Mouse (Mus musculus) left cerebral cortex, adult 9 months (tissue): Measurements from ENCODE around the gene Fbxl17.

Source experiments
- DNase-seq, 2 experiments: peaks; one replicate each; pipeline ENCODE4 v3.0.0; 2022; ENCODE audit warnings: low spot score in 2 of 2

The Fbxl17 gene

GRCm38 (mm10) chr17:63280990-63281389 is 218.8 kb downstream of the Fbxl17 start:
- no peak for DNase-seq

- DNase-seq = no peak
Observed at GRCm38 (mm10) chr17:63279144-63279543, 220.7 kb downstream of the Fbxl17 start.

- no peak for DNase-seq
Observed at GRCm38 (mm10) chr17:63273353-63273752, 226.5 kb downstream of the Fbxl17 start.

- no peak for DNase-seq
Observed at GRCm38 (mm10) chr17:63272914-63273313, 226.9 kb downstream of the Fbxl17 start.

GRCm38 (mm10) chr17:63271000-63271399 is 228.8 kb downstream of the Fbxl17 start:
- DNase-seq = no peak

GRCm38 (mm10) chr17:63270513-63270912 is 229.3 kb downstream of the Fbxl17 start:
- DNase-seq = peak in 1 of 2 experiments; percentile 35

- no peak for DNase-seq
Observed at GRCm38 (mm10) chr17:63262674-63263073, 237.1 kb downstream of the Fbxl17 start.

- no peak for DNase-seq
Observed at GRCm38 (mm10) chr17:63261508-63262141, 238.2 kb downstream of the Fbxl17 start.

GRCm38 (mm10) chr17:63259091-63259490 is 240.7 kb downstream of the Fbxl17 start:
- no peak for DNase-seq

- no peak for DNase-seq
Observed at GRCm38 (mm10) chr17:63246144-63246619, 253.6 kb downstream of the Fbxl17 start.

- DNase-seq = no peak
Observed at GRCm38 (mm10) chr17:63245472-63245871, 254.3 kb downstream of the Fbxl17 start.

- no peak for DNase-seq
Observed at GRCm38 (mm10) chr17:63242761-63243160, 257.1 kb downstream of the Fbxl17 start.

GRCm38 (mm10) chr17:63240731-63241106 is 259.1 kb downstream of the Fbxl17 start:
- no peak for DNase-seq

- DNase-seq = no peak
Observed at GRCm38 (mm10) chr17:63240021-63240730, 259.6 kb downstream of the Fbxl17 start.

GRCm38 (mm10) chr17:63236846-63237245 is 263.0 kb downstream of the Fbxl17 start:
- DNase-seq = no peak

GRCm38 (mm10) chr17:63236221-63236620 is 263.6 kb downstream of the Fbxl17 start:
- DNase-seq = no peak

GRCm38 (mm10) chr17:63235821-63236220 is 264.0 kb downstream of the Fbxl17 start:
- no peak for DNase-seq

GRCm38 (mm10) chr17:63229111-63229510 is 270.7 kb downstream of the Fbxl17 start:
- DNase-seq = no peak

- no peak for DNase-seq
Observed at GRCm38 (mm10) chr17:63226380-63226779, 273.4 kb downstream of the Fbxl17 start.

- no peak for DNase-seq
Observed at GRCm38 (mm10) chr17:63225959-63226358, 273.9 kb downstream of the Fbxl17 start.

- DNase-seq = no peak
Observed at GRCm38 (mm10) chr17:63223675-63224074, 276.1 kb downstream of the Fbxl17 start.

GRCm38 (mm10) chr17:63221632-63222031 is 278.2 kb downstream of the Fbxl17 start:
- no peak for DNase-seq

GRCm38 (mm10) chr17:63220821-63221220 is 279.0 kb downstream of the Fbxl17 start:
- DNase-seq = no peak
